Mouse (Mus musculus): ENCODE measurements around the gene Gm26992. TPM values are rescaled to one million over a fixed set of nuclear protein-coding genes. Genes with fewer than 3 reads are reported as not detected.

Gene Gm26992
- total RNA-seq, 2 experiments from 2014 or later, result not detected

Other genes starting within 250 kb of the Gm26992 start
- not detected in 2 replicates for gene Nap1l2, start 235.4 kb upstream of the Gm26992 start, total RNA-seq (2015; ENCODE audit: low replicate concordance)
- not detected in 2 replicates for gene Nap1l2, start 235.4 kb upstream of the Gm26992 start, total RNA-seq (2017; ENCODE audit: low replicate concordance)
- not detected in 2 replicates for gene Cdx4, start 100.6 kb upstream of the Gm26992 start, total RNA-seq (2015; ENCODE audit: low replicate concordance)
- not detected in 2 replicates for gene Cdx4, start 100.6 kb upstream of the Gm26992 start, total RNA-seq (2017; ENCODE audit: low replicate concordance)
- gene Chic1, start 65.5 kb upstream of the Gm26992 start, total RNA-seq (2015; ENCODE audit: low replicate concordance), result not detected in 2 replicates
- gene Chic1, start 65.5 kb upstream of the Gm26992 start, total RNA-seq (2017; ENCODE audit: low replicate concordance), result under 0.01 and 0.09 TPM in 2 replicates
- gene Tsx, start 7.5 kb upstream of the Gm26992 start, total RNA-seq (2015; ENCODE audit: low replicate concordance), result not detected in 2 replicates
- gene Tsx, start 7.5 kb upstream of the Gm26992 start, total RNA-seq (2017; ENCODE audit: low replicate concordance), result not detected in 2 replicates
- gene Zcchc13, start 208.6 kb downstream of the Gm26992 start, total RNA-seq (2015; ENCODE audit: low replicate concordance), result 3.1 TPM in 1 of 2 replicates, not detected in the other
- gene Zcchc13, start 208.6 kb downstream of the Gm26992 start, total RNA-seq (2017; ENCODE audit: low replicate concordance), result not detected in 2 replicates